Mouse (Mus musculus) neutrophil, adult 5-6 weeks (primary cell): ENCODE results near the gene Camsap1. TPM values are rescaled to one million over a fixed set of nuclear protein-coding genes. Genes with fewer than 3 reads are reported as not detected.

Experiments
- ATAC-seq: fragments of 151-379, 151-347 bp; 2 replicates; pipeline ENCODE4 v1.8.0; 2017; ENCODE audit warnings: mild to moderate bottlenecking, moderate TSS enrichment; ENCODE audit not compliant: insufficient number of reproducible peaks, poor library complexity, low FRiP score, severe bottlenecking; ENCODE audit errors: extremely low read depth
- total RNA-seq: library from RNA; stranded (forward); fragments of 200-1000 nt; gene quantifications from 2 replicates; pipeline ENCODE4 v1.2.3, GENCODE M21; 2017

Gene Camsap1
- total RNA-seq, 1 experiment from 2014 or later = 17.0 TPM

DNA sequence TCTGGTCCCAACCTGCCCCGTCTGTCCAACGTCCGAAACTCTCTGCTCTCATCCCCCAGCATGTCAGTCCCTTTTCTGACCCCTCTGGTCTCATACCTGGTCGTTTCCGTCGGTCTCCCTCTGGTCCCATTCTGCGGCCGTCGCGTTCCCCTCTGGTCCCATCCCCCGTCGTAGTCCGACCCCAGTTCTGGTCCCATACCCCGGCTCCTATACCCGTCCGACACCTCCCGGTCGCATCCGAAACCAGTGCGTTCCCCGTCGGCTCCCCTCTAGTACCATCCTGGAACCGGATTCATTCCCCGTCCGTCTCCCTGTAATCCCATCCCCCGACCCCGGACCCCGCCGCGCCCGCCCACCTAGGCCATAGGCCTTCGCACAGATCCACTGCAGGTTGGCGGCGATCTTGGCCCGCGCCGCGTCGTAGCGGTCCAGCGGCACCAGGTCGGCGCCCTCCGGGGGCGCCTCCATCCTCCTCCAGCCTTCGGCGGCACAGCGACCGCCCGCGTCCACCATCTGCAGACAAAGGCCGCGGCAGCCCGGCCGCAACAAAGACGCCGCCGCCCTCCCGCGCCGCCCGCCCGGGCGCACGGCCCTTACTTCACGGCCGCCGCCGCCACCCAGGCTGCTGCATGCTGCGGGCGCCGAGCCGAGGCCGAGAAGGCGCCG is 523 bp downstream of the Camsap1 start:
- no peak for ATAC-seq

GRCm38 (mm10) chr2:25982052-25982425 is 1.0 kb downstream of the Camsap1 start:
- no peak for ATAC-seq

DNA sequence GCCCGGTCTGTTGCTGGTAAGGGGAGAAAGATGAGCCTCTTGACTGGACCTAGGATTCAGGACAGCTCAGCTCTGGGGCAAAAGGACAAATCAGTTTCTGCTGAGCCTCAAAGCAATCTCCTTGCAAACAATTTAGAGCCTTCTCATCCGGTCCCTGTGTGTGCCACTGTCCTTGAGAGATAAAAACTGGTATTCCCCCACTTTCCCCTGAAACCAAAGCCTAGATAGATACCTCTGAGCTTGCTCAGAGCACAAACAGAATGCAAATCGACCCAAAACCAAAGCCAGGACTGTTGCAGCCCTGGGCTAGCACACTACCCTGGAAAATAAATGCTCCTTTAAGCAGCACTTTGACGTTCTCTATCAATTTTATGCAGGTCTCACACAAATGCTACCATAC is 4.1 kb downstream of the Camsap1 start:
- ATAC-seq = no peak

GRCm38 (mm10) chr2:25977587-25978239 is 5.4 kb downstream of the Camsap1 start:
- ATAC-seq = no peak

- no peak for ATAC-seq
Measured at GRCm38 (mm10) chr2:25975141-25975770, 7.8 kb downstream of the Camsap1 start.

GRCm38 (mm10) chr2:25970426-25970825 is 12.7 kb downstream of the Camsap1 start:
- no peak for ATAC-seq

GRCm38 (mm10) chr2:25969319-25969718 is 13.8 kb downstream of the Camsap1 start:
- ATAC-seq = no peak

GRCm38 (mm10) chr2:25949291-25949690 is 33.8 kb downstream of the Camsap1 start:
- no peak for ATAC-seq

DNA sequence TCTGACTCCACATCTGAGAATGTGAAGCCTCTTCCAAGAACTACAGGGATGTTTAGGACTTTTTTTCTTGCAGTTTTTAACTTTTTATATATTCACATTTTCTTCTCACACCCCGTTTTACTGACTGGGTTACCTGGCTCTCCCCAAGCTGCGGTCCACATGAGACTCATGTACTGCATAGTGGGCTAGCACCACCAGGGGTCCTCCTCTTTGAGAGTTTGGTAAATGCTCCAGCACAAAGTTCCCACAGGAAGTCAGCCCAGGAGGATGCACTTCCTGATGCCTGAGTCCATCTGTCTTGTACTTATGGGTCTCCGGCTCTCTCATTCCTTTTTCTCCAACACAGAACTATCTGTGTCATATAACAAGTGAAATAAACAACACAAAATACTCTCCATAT is 35.1 kb downstream of the Camsap1 start:
- ATAC-seq = no peak

- no peak for ATAC-seq
Measured at GRCm38 (mm10) chr2:25943822-25944221, 39.3 kb downstream of the Camsap1 start.

DNA sequence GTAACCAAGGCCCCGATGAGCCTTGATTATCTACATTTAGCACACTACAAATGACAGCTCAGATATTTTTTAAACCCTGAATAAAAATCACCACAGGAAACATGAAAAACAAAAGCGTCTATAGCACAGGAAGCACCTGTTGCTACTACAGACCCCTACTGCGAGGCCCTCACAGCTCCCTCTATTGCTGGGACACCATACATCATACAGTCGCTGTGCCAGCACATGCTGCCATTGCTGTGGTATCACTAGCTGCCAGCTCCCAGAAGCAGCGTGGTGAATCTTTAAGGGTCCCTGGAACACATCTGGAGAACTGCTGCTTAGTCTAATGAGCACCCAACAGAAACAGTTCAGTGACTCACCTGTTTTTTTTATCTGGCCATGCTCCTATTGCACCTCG is 42.6 kb downstream of the Camsap1 start:
- ATAC-seq = no peak

DNA sequence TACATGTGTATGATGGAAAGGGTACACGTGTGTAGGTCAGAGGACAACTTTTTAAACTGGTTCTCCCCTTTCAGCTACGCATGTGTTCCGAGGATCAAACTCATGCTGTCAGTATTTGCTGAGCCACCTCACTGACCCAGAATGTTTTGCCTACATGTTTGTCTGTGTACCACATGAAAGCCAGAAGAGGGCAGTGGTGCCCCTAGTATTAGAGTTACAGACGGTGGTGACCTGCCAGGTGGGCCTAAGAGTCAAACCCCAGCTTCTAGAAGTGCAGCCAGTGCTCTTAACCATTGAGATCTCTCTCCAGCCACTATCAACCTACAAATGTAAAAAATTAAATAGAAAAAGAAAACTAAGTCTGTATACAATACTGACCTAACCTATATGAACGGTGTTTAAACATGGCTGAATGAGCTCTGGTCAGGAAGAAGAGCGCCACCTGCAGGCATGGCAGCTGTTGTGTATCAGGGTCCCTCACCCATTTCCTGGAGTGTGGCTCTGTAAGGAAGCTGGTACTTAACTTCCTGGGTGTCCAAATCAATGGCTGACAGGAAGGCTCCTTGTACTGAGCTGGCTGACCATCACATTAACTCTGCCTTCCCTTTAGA is 51.7 kb downstream of the Camsap1 start:
- ATAC-seq = no peak

DNA sequence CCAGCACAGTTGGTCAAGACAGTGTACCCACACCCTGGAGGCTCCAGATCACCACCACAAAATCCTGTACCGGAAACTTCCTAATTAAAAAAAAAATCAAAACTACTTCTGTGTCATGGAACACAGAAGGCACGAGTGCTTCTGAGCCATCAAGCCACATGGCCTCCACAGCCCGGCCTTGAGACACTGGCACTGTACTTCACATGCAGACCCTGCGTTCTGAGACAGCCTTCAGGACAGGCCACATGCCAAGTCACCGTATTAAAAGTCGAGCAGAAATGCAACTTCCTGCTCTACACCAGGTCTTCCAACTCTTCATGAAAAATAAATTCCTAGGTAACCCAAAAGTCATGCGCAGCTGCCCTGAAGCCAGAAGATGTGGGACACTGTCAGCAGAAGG is 55.3 kb downstream of the Camsap1 start:
- ATAC-seq = no peak

DNA sequence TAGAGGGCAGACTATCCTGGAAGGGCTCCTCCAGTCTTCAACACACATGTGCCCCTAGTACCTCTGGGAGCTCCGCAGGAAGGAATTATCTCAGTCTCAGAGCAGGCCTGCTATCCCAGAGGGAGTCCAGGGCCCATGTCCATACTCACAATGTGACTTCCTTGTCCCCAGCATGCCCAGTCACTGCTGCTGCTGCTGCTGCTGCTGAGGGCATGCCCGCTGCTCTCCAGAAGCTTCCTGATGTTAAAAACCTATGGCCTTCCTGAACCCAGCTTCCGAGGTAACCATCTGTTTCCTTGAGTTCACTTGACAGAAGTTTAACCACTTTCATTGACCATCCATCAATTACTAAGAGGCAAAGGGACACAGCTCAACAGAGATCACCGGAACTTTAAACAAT is 58.1 kb downstream of the Camsap1 start:
- no peak for ATAC-seq

- no peak for ATAC-seq
Measured at GRCm38 (mm10) chr2:25923799-25924198, 59.3 kb downstream of the Camsap1 start.

DNA sequence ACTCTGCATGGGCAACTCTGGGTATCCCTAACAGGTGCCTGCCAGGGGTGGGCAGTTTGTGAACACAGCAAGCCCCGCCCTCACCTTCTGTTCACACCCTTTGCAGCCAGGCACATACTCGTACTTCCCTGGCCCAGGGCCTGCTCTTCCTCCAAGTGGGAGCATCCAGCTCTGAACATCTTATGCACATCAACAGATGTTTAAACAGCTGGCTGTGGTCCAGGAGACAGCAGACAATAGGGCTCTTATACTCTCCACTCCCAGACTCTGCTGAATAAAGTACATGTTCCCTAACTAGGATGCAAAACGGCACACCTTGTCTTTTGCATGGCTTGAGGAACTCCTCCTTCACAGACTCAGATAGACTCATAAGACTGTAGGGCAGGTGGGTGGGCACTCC is 63.1 kb downstream of the Camsap1 start:
- ATAC-seq = no peak

- no peak for ATAC-seq
Measured at GRCm38 (mm10) chr2:25918408-25918807, 64.7 kb downstream of the Camsap1 start.

- ATAC-seq = no peak
Measured at GRCm38 (mm10) chr2:25914821-25915220, 68.3 kb downstream of the Camsap1 start.

- ATAC-seq = no peak
Measured at GRCm38 (mm10) chr2:25914201-25914600, 68.9 kb downstream of the Camsap1 start.

GRCm38 (mm10) chr2:25913247-25913646 is 69.8 kb downstream of the Camsap1 start:
- ATAC-seq = no peak
